Mouse (Mus musculus) c-Kit-positive CD71-positive TER-119-positive erythroid progenitor cells, embryonic 14.5 days (primary cell): ENCODE measurements around the gene Mlkl.
"Not testable (repeated sequence)": the region's sequence is repeated elsewhere in the genome, so short reads cannot be mapped to it uniquely, and the experiment has no call there.

Source experiments
- DNase-seq: peaks from one replicate; pipeline ENCODE4 v3.0.0-alpha.2; 2013; ENCODE audit warnings: low spot score

The Mlkl gene

DNA sequence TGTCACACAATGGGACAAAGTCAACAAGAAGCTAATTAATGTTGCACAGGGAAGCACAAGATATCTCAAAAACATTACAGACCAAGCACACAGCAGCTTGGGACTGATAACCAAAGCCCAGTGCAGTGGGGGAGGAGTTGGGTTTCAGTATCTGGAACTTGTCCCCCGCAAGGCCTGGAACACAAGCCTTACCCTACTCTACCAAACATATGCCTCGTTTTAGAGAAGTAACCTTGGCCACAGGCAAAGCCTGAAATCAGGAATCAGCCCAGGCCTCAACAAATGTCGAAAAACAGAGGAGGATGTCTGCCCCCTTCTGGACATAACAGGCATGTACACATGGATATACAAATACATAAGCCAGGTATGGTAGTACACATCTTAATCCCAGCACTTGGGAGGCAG lies 25.2 kb downstream of the Mlkl start:
- DNase-seq, result peak; percentile 70

DNA sequence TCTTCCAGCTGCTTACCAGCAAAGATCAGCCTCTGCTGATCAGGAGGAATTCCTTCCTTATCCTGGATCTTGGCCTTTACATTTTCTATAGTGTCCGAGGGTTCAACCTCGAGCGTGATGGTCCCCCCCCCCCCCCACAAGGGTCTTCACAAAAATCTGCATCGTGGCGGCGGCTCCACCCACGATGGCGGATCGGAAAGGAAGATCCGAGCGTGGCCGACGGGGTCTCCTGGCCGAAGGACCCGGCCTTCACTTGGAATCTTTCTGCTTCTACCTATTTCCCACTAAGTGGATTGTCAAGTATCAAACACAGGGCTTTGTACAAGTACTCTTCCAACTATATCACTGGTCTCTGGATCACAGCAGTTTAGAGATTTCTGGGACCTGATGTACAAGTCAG lies 28.0 kb downstream of the Mlkl start:
- DNase-seq, result not testable (repeated sequence)

DNA sequence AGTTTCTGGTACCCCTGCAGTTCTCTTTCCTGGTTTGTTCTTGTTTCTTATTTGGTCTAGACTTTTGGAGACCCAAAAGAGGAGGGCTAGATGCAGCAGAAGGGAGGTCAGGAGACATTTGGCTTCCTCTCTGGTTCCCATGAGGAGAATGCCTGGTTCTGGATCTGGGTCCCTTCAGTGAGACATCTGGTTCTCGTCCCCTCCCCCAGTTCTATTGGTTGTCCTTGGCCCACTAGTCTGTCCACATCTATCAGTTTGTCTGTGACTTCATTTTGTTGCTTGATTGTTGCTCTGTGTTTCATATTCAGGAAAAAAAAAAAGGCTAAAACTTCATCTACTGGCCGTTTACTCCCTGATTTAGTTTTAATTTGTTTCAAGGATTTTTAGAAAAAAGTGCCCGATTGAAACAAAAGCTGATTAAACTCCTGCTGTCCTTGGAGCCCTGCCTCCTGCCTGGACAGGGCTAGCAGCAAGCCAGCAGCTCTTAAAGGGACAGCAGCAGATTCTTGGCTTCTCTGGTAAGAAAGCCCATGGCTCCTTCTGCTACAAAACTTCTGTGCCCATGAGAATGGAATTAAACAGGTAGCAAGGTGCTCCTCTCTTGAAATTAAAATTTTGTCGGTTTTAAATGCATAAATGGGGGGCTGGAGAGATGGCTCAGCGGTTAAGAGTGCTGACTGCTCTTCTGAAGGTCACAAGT lies 32.8 kb downstream of the Mlkl start:
- no peak for DNase-seq

DNA sequence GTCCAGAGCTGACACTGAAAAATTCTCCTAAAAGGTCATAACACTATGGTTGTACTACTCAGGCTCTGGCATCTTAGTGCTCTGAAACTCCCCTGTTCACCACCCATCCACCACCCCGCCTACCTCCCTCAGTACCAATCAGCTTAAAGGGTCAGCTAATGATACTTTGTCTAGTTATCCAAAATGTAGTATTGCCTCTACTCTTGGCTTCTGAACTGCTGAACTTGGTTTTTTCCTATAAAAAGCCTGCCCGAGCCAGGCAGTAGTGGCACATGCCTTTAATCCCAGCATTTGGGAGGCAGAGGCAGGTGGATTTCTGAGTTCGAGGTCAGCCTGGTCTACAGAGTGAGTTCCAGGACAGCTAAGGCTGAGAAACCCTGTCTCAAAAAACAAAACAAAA lies 33.6 kb downstream of the Mlkl start:
- DNase-seq, result no peak

- DNase-seq, result not testable (repeated sequence)
Measured at GRCm38 (mm10) chr8:111303076-111303803, 34.7 kb downstream of the Mlkl start.

- DNase-seq, result no peak
Measured at GRCm38 (mm10) chr8:111300597-111301546, 37.1 kb downstream of the Mlkl start.

- peak; percentile 94 for DNase-seq
Measured at GRCm38 (mm10) chr8:111299821-111300568, 38.0 kb downstream of the Mlkl start, which contains the start of gene Rfwd3. TSS of gene Rfwd3 (minus strand) at chr8:111300222.

- DNase-seq, result peak; percentile 69
Measured at GRCm38 (mm10) chr8:111299363-111299820, 38.6 kb downstream of the Mlkl start.

DNA sequence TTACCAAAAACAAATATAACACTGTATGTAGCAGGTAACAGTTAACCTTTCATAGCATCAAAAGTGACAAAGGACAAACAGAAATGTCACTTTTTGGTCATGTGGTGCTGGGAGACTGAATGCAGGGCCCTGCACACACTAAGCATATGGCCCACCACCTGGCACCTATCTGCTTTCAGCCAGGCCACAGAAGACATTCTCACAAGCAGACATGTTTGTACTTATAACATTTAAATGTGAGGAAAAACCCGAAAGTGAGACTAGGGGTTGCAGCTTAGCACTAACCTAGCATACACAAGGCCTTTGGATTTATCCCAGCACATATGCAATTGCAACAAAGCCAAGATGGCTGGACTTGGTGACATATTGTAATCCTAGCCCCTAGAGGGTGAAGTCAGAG lies 40.0 kb downstream of the Mlkl start:
- DNase-seq, result no peak

DNA sequence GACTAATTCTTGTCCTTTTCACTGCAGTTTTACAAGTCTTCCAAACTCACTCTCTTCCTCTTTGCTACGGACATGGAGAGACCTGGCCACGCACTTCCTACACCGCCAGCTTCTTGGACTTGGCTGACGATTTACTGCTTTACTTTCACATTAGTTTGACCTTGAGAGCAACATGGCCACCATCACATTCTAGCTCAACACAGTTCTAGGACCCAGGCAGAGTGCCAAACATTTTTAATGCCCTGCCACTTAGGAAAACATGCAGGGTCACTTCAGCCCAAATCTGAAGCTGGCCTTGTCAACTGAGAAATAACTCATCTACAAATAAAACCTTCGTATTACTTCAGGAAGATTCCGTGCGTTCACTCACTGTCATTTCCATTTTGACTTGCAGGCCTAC lies 46.2 kb downstream of the Mlkl start:
- no peak for DNase-seq

DNA sequence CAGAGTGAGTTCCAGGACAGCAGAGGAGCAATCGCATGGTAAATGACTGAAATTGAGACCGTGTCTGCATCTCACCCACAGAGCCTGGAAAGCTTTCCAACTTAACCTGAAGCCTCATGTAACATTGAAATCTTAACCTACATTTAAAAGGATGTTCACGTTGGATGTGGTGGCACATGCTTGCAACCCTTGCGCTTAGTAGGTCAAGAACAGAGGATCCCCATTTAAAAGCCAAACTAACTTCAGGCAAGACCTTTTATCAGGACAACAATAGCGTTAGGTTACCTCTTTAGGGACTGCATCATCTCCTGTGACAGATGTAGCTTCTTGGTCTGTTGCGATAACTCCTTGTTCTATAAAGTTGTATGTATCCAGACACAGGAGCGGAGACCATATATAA lies 47.4 kb downstream of the Mlkl start:
- DNase-seq, result no peak

DNA sequence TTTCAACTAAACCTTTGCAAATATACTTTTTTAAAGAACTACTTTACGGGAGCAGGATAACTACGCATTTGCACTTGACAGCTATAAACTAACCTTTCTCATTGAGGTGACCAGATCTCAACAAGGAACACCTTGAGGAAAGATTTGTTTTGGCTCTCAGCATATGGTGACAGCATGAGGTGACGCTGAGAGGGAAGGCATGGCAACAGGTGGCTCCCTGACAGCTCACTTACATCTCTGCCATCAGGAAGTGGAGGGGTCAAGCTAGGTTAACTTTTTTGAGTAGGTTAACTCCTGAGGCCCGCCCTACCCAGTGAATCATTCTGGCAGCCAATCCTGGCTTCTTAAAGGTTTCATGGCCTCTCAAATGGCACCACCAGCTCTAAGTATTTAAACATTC lies 52.4 kb downstream of the Mlkl start:
- DNase-seq, result no peak

- no peak for DNase-seq
Measured at GRCm38 (mm10) chr8:111282093-111282492, 55.9 kb downstream of the Mlkl start.

GRCm38 (mm10) chr8:111268277-111268676 lies 69.7 kb downstream of the Mlkl start:
- DNase-seq, result no peak

GRCm38 (mm10) chr8:111266161-111266560 lies 71.8 kb downstream of the Mlkl start:
- DNase-seq, result not testable (repeated sequence)

DNA sequence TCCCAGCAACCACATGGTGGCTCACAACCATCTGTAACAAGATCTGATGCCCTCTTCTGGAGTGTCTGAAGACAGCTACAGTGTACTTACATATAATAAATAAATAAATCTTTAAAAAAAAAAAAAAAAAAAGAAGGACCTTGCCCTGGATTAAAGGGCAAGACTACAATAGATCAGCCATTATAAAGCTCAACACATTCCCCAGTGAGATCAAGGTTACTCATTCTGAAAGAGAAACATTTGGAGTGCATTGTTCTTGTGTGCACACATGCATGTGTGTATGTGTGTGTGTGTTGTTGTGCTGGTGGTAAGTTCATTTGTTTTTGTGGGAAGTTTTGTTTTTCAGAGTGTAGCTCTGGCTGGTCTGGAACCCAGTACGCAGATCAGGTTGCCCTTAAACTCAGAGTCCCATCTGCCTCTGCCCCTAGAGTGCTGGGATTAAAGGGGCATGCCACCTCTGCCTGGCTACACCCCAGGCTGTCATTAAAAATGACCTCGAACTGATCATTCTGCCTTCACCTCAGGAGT lies 73.2 kb downstream of the Mlkl start:
- DNase-seq, result no peak

- DNase-seq, result peak; percentile 59
Measured at GRCm38 (mm10) chr8:111261981-111262381, 76.0 kb downstream of the Mlkl start.
